Mouse (Mus musculus): Measurements from ENCODE around the gene Arhgap19.

DNA sequence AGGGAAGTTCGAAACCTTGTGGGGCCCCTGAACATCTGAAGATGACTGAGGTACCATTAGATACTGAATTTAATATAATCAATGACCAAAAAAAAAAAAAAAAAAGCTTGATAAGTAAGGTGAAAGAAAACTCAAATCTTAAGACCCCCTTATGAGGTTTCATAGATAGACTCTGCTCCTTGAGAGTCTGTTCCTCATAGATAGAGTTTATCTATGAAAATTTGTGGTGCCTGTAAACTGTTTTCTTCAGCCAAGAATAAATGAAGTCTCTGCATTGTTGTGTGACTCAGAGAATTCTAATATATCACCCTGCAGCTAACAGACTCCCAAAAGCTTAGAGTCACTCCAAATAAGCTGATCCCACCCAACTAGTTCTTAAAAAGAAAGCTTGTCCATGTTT, 15.0 kb downstream of the Arhgap19 start:
- TF ChIP-seq EP300 (IDR thresholded peaks at IDR 0.05; ENCODE audit: insufficient read depth, low read depth, low read length) (no peak), POLR2A (IDR thresholded peaks at IDR 0.05; ENCODE audit: insufficient read depth, low read length) (no peak)
